Mouse (Mus musculus): ENCODE measurements around the gene Cdc37. TPM values are rescaled to one million over a fixed set of nuclear protein-coding genes. Genes with fewer than 3 reads are reported as not detected.

The Cdc37 gene
- polyA plus RNA-seq, 1 experiment from 2014 or later: 192 TPM

GRCm38 (mm10) chr9:21115105-21115504 is 34.7 kb downstream of the Cdc37 start:
- Histone ChIP-seq H3K4me3 (replicated peaks; ENCODE audit: low read length) (no peak overlapping the region), H3K4me1 (replicated peaks; ENCODE audit: control insufficient read depth, insufficient read depth, low read length) (no peaks in the 10 kb centered on the region), H3K9ac (no peak overlapping the region), H3K4me2 (replicated peaks) (no peak overlapping the region), H3K27ac (no peak overlapping the region), H3K36me3 (replicated peaks; ENCODE audit: control insufficient read depth, insufficient read depth) (peaks cover 12% of the 10 kb centered on the region; the same call in 1 of the 2 replicates), H3K27me3 (ENCODE audit: control insufficient read depth, insufficient read depth, low read length) (no peaks in the 10 kb centered on the region), H3K9me3 (ENCODE audit: control insufficient read depth, low read length) (no peaks in the 10 kb centered on the region)
- 92% methylated on average over 8 of the region's 8 CpGs for WGBS
- DNase-seq (ENCODE audit: low spot score) (no peak), ATAC-seq (ENCODE audit: low FRiP score) (no peak)

- Histone ChIP-seq H3K9me3 (ENCODE audit: control insufficient read depth, low read length) (no peaks in the 10 kb centered on the region), H3K36me3 (replicated peaks; ENCODE audit: control insufficient read depth, insufficient read depth) (peaks cover 9% of the 10 kb centered on the region; the same call in 1 of the 2 replicates), H3K4me1 (replicated peaks; ENCODE audit: control insufficient read depth, insufficient read depth, low read length) (no peaks in the 10 kb centered on the region), H3K27ac (no peak overlapping the region), H3K4me3 (replicated peaks; ENCODE audit: low read length) (no peak overlapping the region), H3K4me2 (replicated peaks) (no peak overlapping the region), H3K27me3 (ENCODE audit: control insufficient read depth, insufficient read depth, low read length) (no peaks in the 10 kb centered on the region), H3K9ac (no peak overlapping the region)
- WGBS: 89% methylated on average over 7 of the region's 7 CpGs
- no peak for ATAC-seq (ENCODE audit: low FRiP score)
- no peak for DNase-seq (ENCODE audit: low spot score)
Observed at GRCm38 (mm10) chr9:21114190-21114589, 35.6 kb downstream of the Cdc37 start.

GRCm38 (mm10) chr9:21113751-21114150 is 36.0 kb downstream of the Cdc37 start:
- ATAC-seq (ENCODE audit: low FRiP score) (no peak), DNase-seq (ENCODE audit: low spot score) (no peak)
- Histone ChIP-seq H3K36me3 (replicated peaks; ENCODE audit: control insufficient read depth, insufficient read depth) (peaks cover 13% of the 10 kb centered on the region; the same call in 1 of the 2 replicates), H3K27me3 (ENCODE audit: control insufficient read depth, insufficient read depth, low read length) (no peaks in the 10 kb centered on the region), H3K9ac (no peak overlapping the region), H3K9me3 (ENCODE audit: control insufficient read depth, low read length) (no peaks in the 10 kb centered on the region), H3K4me3 (replicated peaks; ENCODE audit: low read length) (no peak overlapping the region), H3K4me2 (replicated peaks) (no peak overlapping the region), H3K4me1 (replicated peaks; ENCODE audit: control insufficient read depth, insufficient read depth, low read length) (no peaks in the 10 kb centered on the region), H3K27ac (no peak overlapping the region)
- WGBS: 91% methylated on average over 6 of the region's 6 CpGs

- Histone ChIP-seq H3K27ac (no peak overlapping the region), H3K9me3 (ENCODE audit: control insufficient read depth, low read length) (no peaks in the 10 kb centered on the region), H3K4me1 (replicated peaks; ENCODE audit: control insufficient read depth, insufficient read depth, low read length) (no peaks in the 10 kb centered on the region), H3K27me3 (ENCODE audit: control insufficient read depth, insufficient read depth, low read length) (no peaks in the 10 kb centered on the region), H3K9ac (no peak overlapping the region), H3K36me3 (replicated peaks; ENCODE audit: control insufficient read depth, insufficient read depth) (peaks cover 20% of the 10 kb centered on the region; the same call in 1 of the 2 replicates), H3K4me3 (replicated peaks; ENCODE audit: low read length) (no peak overlapping the region), H3K4me2 (replicated peaks) (no peak overlapping the region)
- no peak for DNase-seq (ENCODE audit: low spot score)
- WGBS: 51% methylated on average over 23 of the region's 23 CpGs
- ATAC-seq (ENCODE audit: low FRiP score): 0 out of 2 replicates have a peak, but pooled peaks have one; percentile 34
Observed at GRCm38 (mm10) chr9:21107607-21108237, 42.1 kb downstream of the Cdc37 start.

GRCm38 (mm10) chr9:21105760-21106564 is 43.8 kb downstream of the Cdc37 start:
- no peak for DNase-seq (ENCODE audit: low spot score)
- Histone ChIP-seq H3K9ac (no peak overlapping the region), H3K4me1 (replicated peaks; ENCODE audit: control insufficient read depth, insufficient read depth, low read length) (no peaks in the 10 kb centered on the region), H3K4me3 (replicated peaks; ENCODE audit: low read length) (no peak overlapping the region), H3K27ac (no peak overlapping the region), H3K9me3 (ENCODE audit: control insufficient read depth, low read length) (no peaks in the 10 kb centered on the region), H3K4me2 (replicated peaks) (no peak overlapping the region), H3K36me3 (replicated peaks; ENCODE audit: control insufficient read depth, insufficient read depth) (peaks cover 20% of the 10 kb centered on the region; the same call in 1 of the 2 replicates), H3K27me3 (ENCODE audit: control insufficient read depth, insufficient read depth, low read length) (no peaks in the 10 kb centered on the region)
- 82% methylated on average over 5 of the region's 5 CpGs for WGBS
- no peak for ATAC-seq (ENCODE audit: low FRiP score)

- H3K9me3 ChIP-seq (ENCODE audit: control insufficient read depth, low read length): no peaks in the 10 kb centered on the region
- 87% methylated on average over 6 of the region's 6 CpGs for WGBS
- H3K4me2 ChIP-seq (replicated peaks): no peak overlapping the region
- no peak for DNase-seq (ENCODE audit: low spot score)
- no peaks in the 10 kb centered on the region for H3K27me3 ChIP-seq (ENCODE audit: control insufficient read depth, insufficient read depth, low read length)
- no peak overlapping the region for H3K27ac ChIP-seq
- ATAC-seq (ENCODE audit: low FRiP score): no peak
- H3K4me1 ChIP-seq (replicated peaks; ENCODE audit: control insufficient read depth, insufficient read depth, low read length): no peaks in the 10 kb centered on the region
- no peak overlapping the region for H3K4me3 ChIP-seq (replicated peaks; ENCODE audit: low read length)
- H3K9ac ChIP-seq: no peak overlapping the region
- peaks cover 20% of the 10 kb centered on the region; the same call in 1 of the 2 replicates for H3K36me3 ChIP-seq (replicated peaks; ENCODE audit: control insufficient read depth, insufficient read depth)
Observed at GRCm38 (mm10) chr9:21104814-21105213, 45.0 kb downstream of the Cdc37 start.

GRCm38 (mm10) chr9:21102076-21102475 is 47.7 kb downstream of the Cdc37 start:
- H3K27me3 ChIP-seq (ENCODE audit: control insufficient read depth, insufficient read depth, low read length): no peaks in the 10 kb centered on the region
- no peak for ATAC-seq (ENCODE audit: low FRiP score)

GRCm38 (mm10) chr9:21100447-21101161 is 49.2 kb downstream of the Cdc37 start:
- Histone ChIP-seq H3K36me3 (replicated peaks; ENCODE audit: control insufficient read depth, insufficient read depth) (no peaks in the 10 kb centered on the region), H3K4me2 (replicated peaks) (no peak overlapping the region), H3K27me3 (ENCODE audit: control insufficient read depth, insufficient read depth, low read length) (no peaks in the 10 kb centered on the region), H3K4me1 (replicated peaks; ENCODE audit: control insufficient read depth, insufficient read depth, low read length) (no peaks in the 10 kb centered on the region), H3K4me3 (replicated peaks; ENCODE audit: low read length) (no peak overlapping the region), H3K9me3 (ENCODE audit: control insufficient read depth, low read length) (no peaks in the 10 kb centered on the region), H3K27ac (no peak overlapping the region), H3K9ac (peak overlapping the region; percentile 6; the same call in 1 of the 2 replicates)
- DNase-seq (ENCODE audit: low spot score) (no peak), ATAC-seq (ENCODE audit: low FRiP score) (peak; percentile 55; the same call in 1 of the 2 replicates)
- 39% methylated on average over 15 of the region's 15 CpGs for WGBS

More at GRCm38 (mm10) chr9:21102076-21102475, 47.7 kb downstream of the Cdc37 start:
- WGBS: 91% methylated on average over 2 of the region's 2 CpGs
- no peaks in the 10 kb centered on the region for H3K4me1 ChIP-seq (replicated peaks; ENCODE audit: control insufficient read depth, insufficient read depth, low read length)
- H3K4me3 ChIP-seq (replicated peaks; ENCODE audit: low read length): no peak overlapping the region
- 0 out of 2 replicates have a peak, but pooled peaks cover 5% of the 10 kb centered on the region for H3K36me3 ChIP-seq (replicated peaks; ENCODE audit: control insufficient read depth, insufficient read depth)
- DNase-seq (ENCODE audit: low spot score): no peak
- no peak overlapping the region for H3K27ac ChIP-seq
- no peaks in the 10 kb centered on the region for H3K9me3 ChIP-seq (ENCODE audit: control insufficient read depth, low read length)
- H3K9ac ChIP-seq: no peak overlapping the region
- no peak overlapping the region for H3K4me2 ChIP-seq (replicated peaks)

- ATAC-seq (ENCODE audit: low FRiP score) (no peak), DNase-seq (ENCODE audit: low spot score) (no peak)
- 84% methylated on average over 8 of the region's 8 CpGs for WGBS
- H3K4me3 ChIP-seq (replicated peaks; ENCODE audit: low read length): no peak overlapping the region
- H3K4me2 ChIP-seq (replicated peaks): no peak overlapping the region
- no peak overlapping the region for H3K27ac ChIP-seq
- H3K27me3 ChIP-seq (ENCODE audit: control insufficient read depth, insufficient read depth, low read length): no peaks in the 10 kb centered on the region
- H3K9me3 ChIP-seq (ENCODE audit: control insufficient read depth, low read length): no peaks in the 10 kb centered on the region
- H3K9ac ChIP-seq: no peak overlapping the region
- H3K36me3 ChIP-seq (replicated peaks; ENCODE audit: control insufficient read depth, insufficient read depth): no peaks in the 10 kb centered on the region
- H3K4me1 ChIP-seq (replicated peaks; ENCODE audit: control insufficient read depth, insufficient read depth, low read length): no peaks in the 10 kb centered on the region
Observed at GRCm38 (mm10) chr9:21097793-21098192, 52.0 kb downstream of the Cdc37 start.
